Mouse (Mus musculus) c-Kit-positive CD71-positive TER-119-negative erythroid progenitor cells, embryonic 14.5 days (primary cell): ENCODE measurements around the gene Hist1h1e.
"Not testable (repeated sequence)": the region's sequence is repeated elsewhere in the genome, so short reads cannot be mapped to it uniquely, and the experiment has no call there.

Experiments
- DNase-seq: peaks from one replicate; pipeline ENCODE4 v3.0.0-alpha.2; 2013; ENCODE audit warnings: low read depth

Gene Hist1h1e

GRCm38 (mm10) chr13:23591886-23592285 lies 30.5 kb downstream of the Hist1h1e start:
- DNase-seq = not testable (repeated sequence)

DNA sequence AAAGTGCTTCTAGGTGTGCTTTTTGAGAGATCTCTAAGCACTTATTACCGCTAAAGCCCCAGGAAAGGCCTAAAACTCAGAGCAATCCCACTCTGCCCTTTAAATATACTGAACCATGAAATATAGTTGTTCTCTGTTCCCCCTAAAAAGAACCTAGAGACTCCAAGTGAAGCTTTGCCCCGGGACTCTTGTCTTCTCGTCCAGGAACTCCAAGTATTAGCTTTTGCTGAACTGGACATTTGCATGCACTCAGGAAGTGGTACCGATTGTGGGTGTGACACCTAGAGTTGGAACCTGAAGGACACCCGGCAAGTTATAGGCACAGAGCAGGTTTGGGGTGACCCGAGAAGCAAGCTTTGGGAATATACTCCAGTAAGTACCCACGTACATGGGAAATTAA lies 31.2 kb downstream of the Hist1h1e start:
- no peak for DNase-seq

DNA sequence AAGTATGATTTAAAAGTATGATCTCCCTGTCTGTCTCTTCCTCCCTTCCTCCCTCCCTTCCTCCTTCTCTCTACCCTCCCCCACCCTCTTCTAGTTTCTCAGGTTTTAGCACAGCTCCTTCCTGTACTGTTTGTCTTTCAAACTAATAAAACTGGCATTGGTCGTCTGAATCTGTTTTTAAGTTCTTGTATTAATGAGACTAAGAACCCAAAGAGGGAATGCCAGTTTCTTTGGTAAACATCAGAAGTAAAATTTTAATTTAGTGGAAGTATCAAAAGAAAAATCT lies 35.5 kb downstream of the Hist1h1e start:
- DNase-seq = no peak

- DNase-seq = no peak
Observed at GRCm38 (mm10) chr13:23586099-23586939, 36.0 kb downstream of the Hist1h1e start.

DNA sequence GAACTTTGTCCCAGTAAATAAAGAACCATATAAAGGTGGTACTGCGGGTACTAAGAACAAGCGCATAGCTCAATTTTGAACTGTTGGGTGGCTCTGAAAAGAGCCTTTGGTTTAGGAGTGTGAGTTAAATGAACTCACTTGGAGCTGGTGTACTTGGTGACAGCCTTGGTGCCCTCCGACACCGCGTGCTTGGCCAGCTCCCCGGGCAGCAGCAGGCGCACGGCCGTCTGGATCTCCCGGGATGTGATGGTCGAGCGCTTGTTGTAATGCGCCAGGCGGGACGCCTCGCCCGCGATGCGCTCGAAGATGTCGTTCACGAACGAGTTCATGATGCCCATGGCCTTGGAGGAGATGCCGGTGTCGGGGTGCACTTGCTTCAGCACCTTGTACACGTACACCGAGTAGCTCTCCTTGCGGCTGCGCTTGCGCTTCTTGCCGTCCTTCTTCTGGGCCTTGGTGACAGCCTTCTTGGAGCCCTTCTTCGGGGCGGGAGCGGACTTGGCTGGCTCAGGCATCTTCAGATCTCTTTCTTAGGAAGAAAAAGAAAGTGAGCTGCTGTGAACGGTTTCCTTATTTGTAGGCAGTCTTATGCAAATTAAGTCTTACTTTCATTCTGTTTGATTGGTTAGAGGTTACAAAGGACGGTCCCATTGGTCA lies 36.8 kb downstream of the Hist1h1e start:
- DNase-seq = not testable (repeated sequence)

- no peak for DNase-seq
Observed at GRCm38 (mm10) chr13:23585029-23585441, 37.3 kb downstream of the Hist1h1e start.

DNA sequence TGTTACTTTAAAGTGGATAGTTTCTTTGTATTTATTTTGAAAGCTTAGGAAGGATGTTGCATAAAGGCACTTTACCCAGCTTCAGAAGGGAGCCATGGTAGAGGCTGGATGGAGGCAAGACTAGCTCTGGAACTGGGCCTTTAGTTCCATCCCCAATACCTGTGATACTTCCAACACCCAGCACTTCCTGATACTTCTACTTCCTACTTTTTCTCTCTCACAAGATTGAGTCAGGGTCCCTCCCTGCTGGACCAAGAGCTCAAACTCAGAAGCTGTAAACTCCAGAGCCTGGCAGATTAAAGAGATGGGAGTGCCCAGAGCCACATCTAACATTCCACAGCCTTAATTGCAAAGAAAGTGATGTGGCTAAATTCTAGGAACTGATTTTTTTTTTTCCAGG lies 38.0 kb downstream of the Hist1h1e start:
- DNase-seq = no peak

DNA sequence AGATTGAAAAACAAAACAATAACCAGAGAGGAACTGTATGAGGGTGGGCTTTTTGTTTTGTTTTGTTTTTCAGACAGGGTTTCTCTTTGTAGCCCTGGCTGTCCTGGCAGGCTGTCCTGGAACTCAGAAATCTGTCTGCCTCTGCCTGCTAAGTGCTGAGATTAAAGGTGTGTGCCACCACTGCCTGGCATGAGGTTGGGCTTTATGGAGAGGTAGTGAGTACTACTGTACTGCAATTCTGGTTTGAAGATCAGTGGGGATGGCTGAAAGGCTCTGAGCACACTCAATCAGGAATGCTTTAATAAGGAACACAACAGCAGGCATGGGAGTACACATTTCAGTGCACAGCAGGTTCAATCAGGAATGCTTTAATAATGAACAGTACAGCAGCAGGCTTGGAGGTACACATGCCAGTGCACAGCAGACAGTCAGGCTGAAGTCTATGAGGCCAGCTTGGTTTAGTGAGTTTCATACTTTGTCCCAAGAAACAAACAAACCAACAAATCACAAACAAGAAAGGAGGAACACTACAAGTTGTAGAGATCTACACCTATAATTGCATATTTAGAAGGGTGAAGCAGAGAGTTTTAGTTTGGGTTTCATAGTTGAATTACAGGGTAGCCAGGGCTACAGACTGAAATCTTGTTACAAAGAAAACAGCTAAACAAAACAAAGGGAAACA lies 38.8 kb downstream of the Hist1h1e start:
- no peak for DNase-seq

DNA sequence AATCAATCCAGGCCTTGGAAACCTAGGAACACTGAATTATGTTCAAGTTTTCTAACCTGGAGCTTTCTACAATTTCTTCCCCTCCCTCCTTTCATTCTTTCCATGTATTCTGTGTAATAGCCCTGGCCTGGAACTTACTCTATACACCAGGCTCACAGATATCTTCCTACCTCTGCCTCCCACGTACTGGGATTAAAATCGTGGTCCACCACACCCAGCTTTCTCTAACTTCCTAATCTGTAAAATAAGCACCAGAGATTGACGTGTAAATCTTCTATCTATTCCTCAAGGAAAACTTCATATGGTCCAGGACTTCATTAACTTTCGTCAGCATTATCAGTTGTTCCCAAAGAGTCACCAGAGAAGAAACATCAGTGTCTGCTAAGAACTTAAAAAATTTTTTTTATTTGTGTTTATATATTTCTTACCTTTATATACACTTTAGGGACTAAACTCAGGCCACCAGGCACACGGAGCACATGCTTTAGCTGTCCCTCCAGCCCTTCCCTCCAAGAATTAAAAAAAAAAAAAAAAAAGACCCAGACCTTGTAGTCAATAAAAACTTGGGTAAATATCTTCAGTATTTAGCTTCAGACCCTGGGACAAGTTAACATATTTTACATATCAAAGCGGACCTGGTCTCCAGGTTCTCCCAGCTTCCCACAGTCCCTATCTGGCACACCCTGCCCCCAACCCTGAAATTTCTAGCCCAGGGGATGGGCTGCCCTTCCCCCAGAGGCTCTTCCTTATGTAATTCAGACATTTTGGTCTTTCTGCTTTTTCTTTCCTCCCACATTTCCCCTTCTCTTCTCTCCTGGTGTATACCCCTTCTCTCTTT lies 39.9 kb downstream of the Hist1h1e start:
- DNase-seq = no peak

DNA sequence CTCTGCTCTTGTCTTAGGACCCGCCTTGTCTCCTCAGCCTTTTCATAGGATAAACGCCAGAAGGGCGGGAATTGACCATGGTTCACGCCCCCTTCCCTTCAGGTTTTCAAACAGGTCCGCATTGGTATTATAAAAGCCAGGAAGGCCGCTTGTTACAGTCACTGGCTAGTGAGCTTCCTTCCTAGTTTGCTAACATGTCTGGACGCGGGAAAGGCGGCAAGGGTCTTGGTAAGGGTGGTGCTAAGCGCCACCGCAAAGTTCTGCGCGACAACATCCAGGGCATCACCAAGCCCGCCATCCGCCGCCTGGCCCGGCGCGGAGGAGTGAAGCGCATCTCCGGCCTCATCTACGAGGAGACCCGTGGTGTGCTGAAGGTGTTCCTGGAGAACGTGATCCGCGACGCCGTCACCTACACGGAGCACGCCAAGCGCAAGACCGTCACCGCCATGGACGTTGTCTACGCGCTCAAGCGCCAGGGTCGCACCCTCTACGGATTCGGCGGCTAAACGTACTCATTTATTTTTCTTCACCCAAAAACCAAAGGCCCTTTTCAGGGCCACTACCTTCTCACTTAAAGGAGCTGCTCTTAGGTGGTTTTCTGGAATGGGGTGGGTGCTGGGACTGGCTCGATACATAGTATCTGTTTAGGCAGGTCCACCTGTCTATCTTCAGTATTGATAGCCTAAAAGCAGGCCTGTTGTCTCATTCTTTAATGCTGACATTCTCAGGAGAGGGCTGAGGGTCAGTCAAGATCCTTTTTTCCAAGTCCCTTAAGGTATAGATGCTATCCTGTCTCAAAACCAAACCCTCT lies 40.7 kb downstream of the Hist1h1e start, which contains the start of gene Hist1h4d:
Hist1h4d (plus strand) TSS at position 191 of the 811 bp plus-strand sequence.
- DNase-seq = peak; percentile 94

DNA sequence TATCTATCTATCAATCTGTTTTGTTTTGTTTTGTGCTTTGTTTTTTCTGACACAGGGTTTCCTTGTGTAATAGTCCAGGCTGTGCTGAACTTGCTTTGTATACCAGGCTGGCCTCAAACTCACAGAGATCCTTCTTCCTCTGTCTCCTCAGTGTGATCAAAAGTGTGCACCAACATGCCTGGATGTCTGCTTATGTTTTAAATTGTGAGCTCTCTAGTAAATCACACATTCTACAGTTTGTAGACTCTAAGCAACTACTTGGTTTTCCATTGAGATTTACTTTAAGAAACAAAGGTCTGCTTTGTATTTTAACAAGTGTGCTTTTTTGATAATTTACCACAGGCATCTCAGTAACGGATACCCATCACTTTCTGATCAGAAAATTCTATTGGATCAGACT lies 44.5 kb downstream of the Hist1h1e start:
- no peak for DNase-seq

- DNase-seq = no peak
Observed at GRCm38 (mm10) chr13:23576906-23577639, 45.3 kb downstream of the Hist1h1e start.

GRCm38 (mm10) chr13:23576351-23576881 lies 45.9 kb downstream of the Hist1h1e start:
- DNase-seq = no peak

- DNase-seq = not testable (repeated sequence)
Observed at GRCm38 (mm10) chr13:23575864-23576313, 46.5 kb downstream of the Hist1h1e start.

DNA sequence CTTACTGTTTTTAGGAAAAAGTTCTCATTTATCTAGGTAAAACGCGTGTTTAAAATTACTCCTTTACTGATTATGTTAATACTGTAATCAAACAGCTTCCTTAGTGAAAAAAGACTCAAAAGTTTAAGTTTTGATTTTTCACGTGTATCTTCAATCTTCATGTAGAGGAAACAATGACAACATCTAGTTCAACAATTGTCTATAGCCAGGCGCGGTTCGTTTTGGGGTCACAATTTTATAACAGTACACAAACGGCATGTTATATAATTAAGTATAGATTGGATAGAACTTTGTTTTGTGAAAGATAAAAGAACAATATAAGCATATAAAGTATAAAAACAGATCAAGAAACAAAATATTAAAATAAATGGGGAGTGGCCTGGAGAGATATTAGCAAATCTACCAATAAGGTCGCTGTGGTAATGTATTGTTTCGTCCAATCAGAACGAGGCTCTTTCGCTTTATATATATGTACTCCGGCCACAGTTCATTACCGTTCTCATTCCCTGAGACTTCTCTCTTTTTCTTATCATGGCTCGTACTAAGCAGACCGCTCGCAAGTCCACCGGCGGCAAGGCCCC lies 47.0 kb downstream of the Hist1h1e start, which contains the start of gene Hist1h3d:
Hist1h3d (plus strand) TSS at position 493 of the 581 bp plus-strand sequence.
- DNase-seq = no peak

GRCm38 (mm10) chr13:23574546-23575170 lies 47.7 kb downstream of the Hist1h1e start:
- not testable (repeated sequence) for DNase-seq

GRCm38 (mm10) chr13:23573898-23574524 lies 48.3 kb downstream of the Hist1h1e start, which contains the start of the genes Hist1h2bf and Hist1h2ad:
TSS of gene Hist1h2bf (minus strand) at chr13:23574196.
TSS of gene Hist1h2ad (plus strand) at chr13:23574381.
- DNase-seq = peak; percentile 96
